Mouse (Mus musculus) midbrain, embryonic 10.5 days (tissue): ENCODE results near the gene Psapl1. TPM values are rescaled to one million over a fixed set of nuclear protein-coding genes. Genes with fewer than 3 reads are reported as not detected.
A peak's percentile ranks its signal among the peaks of the same experiment; 100 is the strongest.

Source experiments
- DNase-seq: peaks from one replicate; pipeline ENCODE4 v3.0.0-alpha.2; 2017; ENCODE audit warnings: low spot score
- H3K27ac ChIP-seq: fragments of 300-500 bp; sonication (generic); replicated peaks from 2 replicates; pipeline ENCODE4 v1.5.1; 2016; ENCODE audit warnings: mild to moderate bottlenecking
- H3K27me3 ChIP-seq: fragments of 300-500 bp; sonication (generic); 2 replicates; pipeline ENCODE4 v1.6.1; 2016; ENCODE audit warnings: low read depth, mild to moderate bottlenecking; ENCODE audit not compliant: poor library complexity, severe bottlenecking
- H3K36me3 ChIP-seq: fragments of 300-500 bp; sonication (generic); 2 replicates; pipeline ENCODE4 v1.6.1; 2016; ENCODE audit warnings: mild to moderate bottlenecking, moderate library complexity
- H3K4me1 ChIP-seq: fragments of 300-500 bp; sonication (generic); 2 replicates; pipeline ENCODE4 v1.6.1; 2016
- H3K4me3 ChIP-seq: fragments of 300-500 bp; sonication (generic); 2 replicates; pipeline ENCODE4 v1.5.1; 2016; ENCODE audit warnings: mild to moderate bottlenecking, moderate library complexity
- H3K9me3 ChIP-seq: fragments of 300-500 bp; sonication (generic); replicated peaks from 2 replicates; pipeline ENCODE4 v1.6.1; 2016; ENCODE audit warnings: mild to moderate bottlenecking
- WGBS: fragments of 180-500 bp; shearing (Covaris S2); methylation state at CpG from one replicate; pipeline ENCODE4 v1.1.7; 2016; 5-methylcytosine and 5-hydroxymethylcytosine counted together
- polyA plus RNA-seq: library from polyadenylated mRNA; unstranded; fragments of >200 nt; fragmentation: Nextera tagmentation; extraction: Ambion mirVana; gene quantifications from 2 replicates; pipeline ENCODE4 v1.2.1, GENCODE M21; 2016

The Psapl1 gene
- polyA plus RNA-seq, 1 experiment from 2014 or later = not detected

DNA sequence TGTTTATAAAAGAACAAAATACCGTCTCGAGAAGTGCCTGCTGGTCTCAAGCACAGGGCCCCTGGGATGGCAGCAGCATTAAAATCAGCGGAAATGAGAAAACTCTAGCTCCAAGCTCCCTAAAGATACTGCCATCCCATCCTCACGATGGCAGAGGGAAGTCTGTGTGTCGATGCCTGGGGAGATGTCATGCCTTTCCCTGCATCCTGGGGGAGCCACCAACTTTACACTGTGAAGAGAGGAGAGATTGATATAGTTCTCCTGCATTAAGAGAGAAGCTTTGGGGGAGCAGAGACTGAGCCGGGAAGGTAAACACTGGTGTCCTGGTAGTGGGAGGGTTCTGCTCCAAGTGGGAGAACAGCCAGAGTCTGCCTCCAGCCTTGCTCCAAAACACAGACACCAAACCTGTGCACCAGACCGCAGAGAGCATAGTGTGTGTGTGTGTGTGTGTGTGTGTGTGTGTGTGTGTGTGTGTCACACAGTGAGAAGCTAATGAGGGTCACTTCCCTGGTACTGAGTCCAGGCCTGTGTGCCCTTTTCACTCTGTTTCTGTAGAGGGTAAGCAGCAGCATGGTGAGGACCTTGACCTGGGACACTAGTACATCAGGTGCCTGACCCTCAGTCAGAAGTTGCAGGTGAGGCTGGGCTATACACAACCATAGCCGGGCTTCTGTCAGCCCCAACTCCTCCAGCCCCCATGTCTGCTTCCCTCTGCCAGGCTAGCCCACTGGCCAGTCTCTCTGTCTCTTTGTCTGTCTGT, 17.3 kb upstream of the Psapl1 start:
- 71% methylated on average over 8 of the region's 8 CpGs for WGBS
- H3K27ac ChIP-seq = no peak overlapping the region

DNA sequence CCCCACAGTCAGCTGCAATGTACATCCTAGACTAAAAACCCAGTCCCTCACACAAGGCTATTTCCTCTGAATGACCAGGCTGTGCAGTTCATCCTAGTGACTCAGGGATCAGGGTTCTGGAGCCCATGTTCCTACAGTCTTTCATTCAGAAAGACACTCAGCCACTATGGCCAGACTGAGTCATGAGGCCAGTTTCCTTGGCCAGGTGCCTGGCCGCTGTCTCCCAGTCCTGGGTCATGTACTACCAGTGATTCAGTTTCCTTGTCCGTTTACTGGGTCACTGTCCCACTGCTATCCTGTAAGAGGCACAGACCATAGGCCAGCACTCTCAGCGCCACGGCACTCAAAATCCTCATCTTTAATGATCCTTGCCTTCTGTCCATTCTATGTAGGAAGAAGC, 15.5 kb upstream of the Psapl1 start:
- DNase-seq = no peak
- Histone ChIP-seq H3K36me3 (no peaks in the 10 kb centered on the region), H3K4me3 (no peak overlapping the region), H3K27ac (0 out of 2 replicates have a peak overlapping the region, but pooled peaks have one; percentile 38), H3K4me1 (peaks cover 33% of the 10 kb centered on the region), H3K27me3 (no peaks in the 10 kb centered on the region; the same call in 1 of the 2 replicates), H3K9me3 (no peaks in the 10 kb centered on the region)
- 85% methylated on average over 4 of the region's 4 CpGs for WGBS

More for the DNA sequence above, 17.3 kb upstream of the Psapl1 start:
- H3K4me3 ChIP-seq = no peak overlapping the region
- H3K27me3 ChIP-seq = no peaks in the 10 kb centered on the region; the same call in 1 of the 2 replicates
- no peaks in the 10 kb centered on the region for H3K9me3 ChIP-seq
- peaks cover 29% of the 10 kb centered on the region for H3K4me1 ChIP-seq
- no peaks in the 10 kb centered on the region for H3K36me3 ChIP-seq
- DNase-seq = no peak

GRCm38 (mm10) chr5:36191285-36191684, 12.5 kb upstream of the Psapl1 start:
- Histone ChIP-seq H3K36me3 (no peaks in the 10 kb centered on the region), H3K27me3 (no peaks in the 10 kb centered on the region; the same call in 1 of the 2 replicates), H3K9me3 (no peaks in the 10 kb centered on the region), H3K4me1 (peaks cover 46% of the 10 kb centered on the region), H3K27ac (no peak overlapping the region), H3K4me3 (no peak overlapping the region)
- no peak for DNase-seq
- 89% methylated on average over 4 of the region's 4 CpGs for whole genome bisulfite sequencing

DNA sequence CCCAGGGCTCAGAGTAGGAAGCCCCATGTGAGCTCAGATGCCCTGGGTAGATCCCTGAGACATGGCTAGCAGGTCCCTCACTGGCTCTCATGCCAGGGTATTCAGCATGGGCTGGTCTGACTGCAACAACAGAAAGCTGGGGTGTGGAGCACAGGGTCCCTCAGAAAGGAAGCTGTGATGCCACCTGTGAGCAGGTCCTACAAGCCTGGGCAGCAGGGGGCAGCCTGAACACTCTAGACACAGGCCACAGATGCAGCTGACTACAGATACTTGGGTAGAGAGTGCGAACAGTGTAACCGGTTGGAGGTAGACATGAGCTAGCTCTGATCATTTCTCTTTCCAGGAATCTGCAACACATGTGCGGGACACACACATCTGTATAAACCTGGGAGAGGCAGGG, 11.9 kb upstream of the Psapl1 start:
- Histone ChIP-seq H3K9me3 (no peaks in the 10 kb centered on the region), H3K27ac (no peak overlapping the region), H3K4me1 (peaks cover 50% of the 10 kb centered on the region), H3K27me3 (no peaks in the 10 kb centered on the region; the same call in 1 of the 2 replicates), H3K36me3 (no peaks in the 10 kb centered on the region), H3K4me3 (no peak overlapping the region)
- DNase-seq = no peak
- 87% methylated on average over 3 of the region's 3 CpGs for WGBS

DNA sequence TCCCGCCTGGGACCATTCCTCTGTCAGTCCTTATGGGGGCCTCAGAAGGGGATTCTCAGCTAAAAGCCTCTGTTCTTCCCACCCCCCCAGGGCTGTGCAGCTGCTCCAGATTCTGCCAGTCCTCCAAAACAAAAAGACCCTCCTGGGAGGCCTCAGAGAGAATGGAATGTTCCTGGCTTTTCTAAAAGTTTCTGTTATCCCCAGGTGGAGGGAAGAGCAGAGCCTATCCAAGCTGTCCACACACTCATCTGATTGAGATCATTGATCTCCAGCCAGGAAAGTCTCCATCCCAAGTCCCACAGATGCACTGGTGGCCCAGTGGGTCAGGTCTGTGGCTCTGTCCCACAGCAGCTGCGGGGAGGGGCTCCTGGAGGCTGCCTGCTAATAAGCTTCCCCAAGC, 11.1 kb upstream of the Psapl1 start:
- no peak for DNase-seq
- H3K4me3 ChIP-seq = no peak overlapping the region
- 81% methylated on average over 2 of the region's 2 CpGs for WGBS
- no peaks in the 10 kb centered on the region; the same call in 1 of the 2 replicates for H3K27me3 ChIP-seq
- H3K27ac ChIP-seq = 0 out of 2 replicates have a peak overlapping the region, but pooled peaks have one; percentile 38
- H3K36me3 ChIP-seq = no peaks in the 10 kb centered on the region
- H3K9me3 ChIP-seq = no peaks in the 10 kb centered on the region
- peaks cover 48% of the 10 kb centered on the region for H3K4me1 ChIP-seq

- peaks cover 41% of the 10 kb centered on the region for H3K4me1 ChIP-seq
- 46% methylated on average over 4 of the region's 4 CpGs for WGBS
- H3K4me3 ChIP-seq = no peak overlapping the region
- DNase-seq = peak; percentile 28
- H3K27me3 ChIP-seq = no peaks in the 10 kb centered on the region; the same call in 1 of the 2 replicates
- no peaks in the 10 kb centered on the region for H3K9me3 ChIP-seq
- no peaks in the 10 kb centered on the region for H3K36me3 ChIP-seq
- peak overlapping the region; percentile 84 for H3K27ac ChIP-seq
These were observed 9.2 kb upstream of the Psapl1 start for GRCm38 (mm10) chr5:36194631-36195030.

DNA sequence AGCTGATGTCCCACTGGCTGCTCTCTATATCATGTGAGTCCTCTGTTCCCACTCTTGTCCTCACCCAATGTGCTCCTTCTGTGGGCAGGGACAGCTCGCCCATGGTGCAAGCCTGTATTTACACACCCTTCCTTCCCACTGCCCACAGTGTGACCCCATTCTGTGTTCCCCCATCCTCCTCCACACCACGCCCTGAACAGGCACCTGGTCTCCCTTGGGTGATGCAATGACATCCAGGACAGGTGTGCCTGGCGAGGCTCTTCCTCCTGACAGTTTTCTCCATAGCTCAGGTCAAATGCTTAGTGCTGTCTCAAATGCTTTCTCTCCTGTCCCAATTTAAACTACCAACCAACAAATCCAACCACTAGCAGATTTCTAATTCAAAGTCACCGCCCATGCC, 8.4 kb upstream of the Psapl1 start:
- Histone ChIP-seq H3K9me3 (no peaks in the 10 kb centered on the region), H3K4me1 (peaks cover 36% of the 10 kb centered on the region), H3K4me3 (no peak overlapping the region), H3K27ac (peak overlapping the region; percentile 84), H3K27me3 (no peaks in the 10 kb centered on the region), H3K36me3 (no peaks in the 10 kb centered on the region)
- WGBS = 90% methylated on average over 4 of the region's 4 CpGs
- no peak for DNase-seq

DNA sequence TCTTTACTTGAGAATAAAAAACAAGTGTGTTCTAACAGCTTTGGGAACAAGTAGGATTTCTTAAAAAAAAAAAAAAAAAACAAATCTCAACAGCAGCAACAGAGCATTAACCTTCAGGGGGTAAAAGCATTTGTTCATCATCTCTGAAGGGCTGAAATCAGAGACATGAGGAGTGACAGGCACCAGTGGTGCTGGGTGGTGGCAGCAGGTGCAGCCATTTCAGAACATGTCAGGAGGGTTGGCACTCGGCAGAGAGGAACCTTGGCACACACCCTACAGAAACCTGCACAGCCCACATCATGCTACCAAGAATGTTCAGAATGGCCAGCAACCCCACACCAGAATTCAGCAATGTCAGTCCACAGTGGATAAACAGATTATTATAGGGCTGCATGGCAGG, 4.3 kb upstream of the Psapl1 start:
- no peak overlapping the region for H3K27ac ChIP-seq
- no peak overlapping the region for H3K4me3 ChIP-seq
- no peak for DNase-seq
- 89% methylated on average over 1 of the region's 1 CpGs for whole genome bisulfite sequencing
- H3K36me3 ChIP-seq = no peaks in the 10 kb centered on the region
- no peaks in the 10 kb centered on the region for H3K27me3 ChIP-seq
- peaks cover 23% of the 10 kb centered on the region for H3K4me1 ChIP-seq
- no peaks in the 10 kb centered on the region for H3K9me3 ChIP-seq

- Histone ChIP-seq H3K4me1 (0 out of 2 replicates have a peak, but pooled peaks cover 9% of the 10 kb centered on the region), H3K27me3 (no peaks in the 10 kb centered on the region), H3K36me3 (no peaks in the 10 kb centered on the region), H3K27ac (0 out of 2 replicates have a peak overlapping the region, but pooled peaks have one; percentile 38), H3K4me3 (no peak overlapping the region), H3K9me3 (no peaks in the 10 kb centered on the region)
- 93% methylated on average over 5 of the region's 5 CpGs for WGBS
- DNase-seq = no peak
These were observed 1.0 kb upstream of the Psapl1 start for GRCm38 (mm10) chr5:36202781-36203180.

DNA sequence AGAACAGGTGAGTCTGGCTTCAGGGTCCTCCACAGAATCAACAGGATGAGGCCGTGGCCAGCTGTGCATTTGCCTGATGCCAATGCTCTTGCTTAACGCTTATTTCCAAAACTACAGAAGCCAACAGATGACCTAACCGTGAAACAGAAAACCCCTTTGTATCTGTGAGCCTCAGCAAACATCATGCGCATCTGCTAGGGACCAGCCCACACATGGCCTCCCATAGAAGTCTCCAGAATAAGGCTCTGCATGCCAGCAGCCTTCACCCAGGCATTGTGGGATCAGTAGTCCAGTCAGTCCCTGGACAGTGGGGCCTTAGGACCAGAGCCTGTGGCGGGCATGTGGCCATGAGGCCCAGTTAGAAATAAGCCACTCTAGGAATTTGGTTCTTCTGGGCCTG, 400 bp upstream of the Psapl1 start:
- no peak for DNase-seq
- no peak overlapping the region for H3K27ac ChIP-seq
- 96% methylated on average over 5 of the region's 5 CpGs for WGBS
- 0 out of 2 replicates have a peak, but pooled peaks cover 9% of the 10 kb centered on the region for H3K4me1 ChIP-seq
- H3K4me3 ChIP-seq = no peak overlapping the region
- no peaks in the 10 kb centered on the region for H3K27me3 ChIP-seq
- no peaks in the 10 kb centered on the region for H3K36me3 ChIP-seq
- no peaks in the 10 kb centered on the region for H3K9me3 ChIP-seq

DNA sequence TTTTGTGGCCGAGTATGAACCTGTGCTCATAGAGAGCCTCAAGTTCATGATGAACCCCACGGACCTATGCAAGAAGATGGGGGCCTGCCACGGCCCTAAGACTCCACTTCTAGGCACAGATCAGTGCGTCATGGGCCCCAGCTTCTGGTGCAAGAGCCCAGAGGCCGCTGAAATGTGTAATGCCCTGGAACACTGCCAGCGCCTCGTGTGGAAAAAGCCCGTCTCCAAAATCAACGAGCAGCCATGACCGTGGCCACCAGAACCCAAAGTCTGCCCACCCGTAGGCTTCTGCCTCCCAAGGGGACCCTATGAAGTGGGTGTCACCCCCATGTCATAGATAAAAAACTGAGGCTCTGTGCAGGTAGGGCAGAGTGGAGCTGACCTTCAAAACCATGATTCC, 1.6 kb downstream of the Psapl1 start:
- H3K4me1 ChIP-seq = 0 out of 2 replicates have a peak, but pooled peaks cover 9% of the 10 kb centered on the region
- H3K4me3 ChIP-seq = no peak overlapping the region
- no peaks in the 10 kb centered on the region for H3K27me3 ChIP-seq
- H3K27ac ChIP-seq = no peak overlapping the region
- no peak for DNase-seq
- WGBS = 95% methylated on average over 11 of the region's 11 CpGs
- H3K36me3 ChIP-seq = no peaks in the 10 kb centered on the region
- no peaks in the 10 kb centered on the region for H3K9me3 ChIP-seq

DNA sequence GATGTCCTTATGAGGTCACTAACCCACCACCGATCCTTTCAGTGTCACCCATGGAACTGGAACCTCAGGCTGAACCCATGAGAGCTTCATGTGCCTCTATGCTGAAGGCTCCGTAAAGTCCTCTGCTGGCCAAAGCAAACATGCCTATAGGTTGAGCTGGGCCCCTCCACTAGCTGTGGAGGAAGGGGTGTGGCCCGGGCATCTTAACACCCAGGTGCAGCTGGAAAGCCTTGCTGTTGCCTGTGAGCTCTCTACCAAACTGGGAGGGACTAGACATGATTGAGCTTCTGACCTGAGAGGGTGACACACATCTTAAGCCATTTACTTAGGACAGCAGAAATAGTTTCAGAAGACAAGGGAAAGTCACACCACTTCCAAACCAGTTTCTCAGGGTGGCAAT, 5.0 kb downstream of the Psapl1 start:
- WGBS = 89% methylated on average over 3 of the region's 3 CpGs
- no peaks in the 10 kb centered on the region for H3K36me3 ChIP-seq
- H3K27ac ChIP-seq = no peak overlapping the region
- DNase-seq = no peak
- H3K27me3 ChIP-seq = no peaks in the 10 kb centered on the region
- peaks cover 7% of the 10 kb centered on the region for H3K4me1 ChIP-seq
- no peak overlapping the region for H3K4me3 ChIP-seq
- peaks cover under 1% of the 10 kb centered on the region; the same call in 1 of the 2 replicates for H3K9me3 ChIP-seq

DNA sequence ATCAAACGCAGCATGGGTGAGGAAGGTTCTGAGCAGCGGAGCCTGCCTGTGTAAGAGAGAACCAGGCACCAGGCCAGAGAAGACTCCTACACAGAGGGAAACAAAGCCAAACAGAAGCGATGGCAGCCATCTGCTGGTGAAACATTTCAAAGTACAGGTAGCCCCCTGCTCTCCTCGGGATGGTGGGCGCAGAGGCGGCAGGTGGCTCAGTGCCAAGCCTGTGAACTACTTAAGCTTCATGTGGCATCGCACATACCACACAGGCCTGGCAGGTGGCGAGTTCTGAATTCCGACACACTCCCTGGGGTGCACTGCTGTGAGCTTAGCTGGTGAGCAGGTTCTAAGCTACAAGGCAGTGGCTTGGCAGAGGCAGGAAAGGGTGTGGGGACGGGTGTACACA, 9.5 kb downstream of the Psapl1 start:
- H3K4me3 ChIP-seq = no peak overlapping the region
- H3K9me3 ChIP-seq = peaks cover 15% of the 10 kb centered on the region
- H3K36me3 ChIP-seq = no peaks in the 10 kb centered on the region
- no peak overlapping the region for H3K27ac ChIP-seq
- 88% methylated on average over 10 of the region's 10 CpGs for WGBS
- H3K4me1 ChIP-seq = peaks cover 7% of the 10 kb centered on the region
- no peak for DNase-seq
- H3K27me3 ChIP-seq = no peaks in the 10 kb centered on the region
